Mouse (Mus musculus) C2C12 (cell line): ENCODE data around the gene Mcur1. TPM values are rescaled to one million over a fixed set of nuclear protein-coding genes. Genes with fewer than 3 reads are reported as not detected.

ENCODE experiments used
- H3K27me3 ChIP-seq: one replicate; pipeline ENCODE4 v1.6.1; 2011; ENCODE audit not compliant: control insufficient read depth, insufficient read depth, insufficient read length
- H3K36me3 ChIP-seq: one replicate; pipeline ENCODE4 v1.6.1; 2011; ENCODE audit not compliant: control insufficient read depth, insufficient read depth
- H3K4me3 ChIP-seq: one replicate; pipeline ENCODE4 v1.5.1; 2011; ENCODE audit warnings: mild to moderate bottlenecking, control low read depth; ENCODE audit not compliant: poor library complexity, insufficient read depth, severe bottlenecking
- H3K79me2 ChIP-seq: one replicate; pipeline ENCODE4 v1.6.1; 2011; ENCODE audit not compliant: control insufficient read depth, insufficient read depth
- H3K79me3 ChIP-seq: one replicate; pipeline ENCODE4 v1.6.1; 2011; ENCODE audit warnings: low read depth, control low read depth
- H3ac ChIP-seq: one replicate; pipeline ENCODE3; 2011; ENCODE audit warnings: low read depth; ENCODE audit not compliant: control insufficient read depth, insufficient read length
- CEBPB ChIP-seq: IDR thresholded peaks from one replicate; pipeline ENCODE4 v1.6.1; 2011; ENCODE audit warnings: low read depth, mild to moderate bottlenecking, control low read depth, moderate library complexity
- CTCF ChIP-seq: IDR thresholded peaks from one replicate; pipeline ENCODE4 v1.5.1; 2011; ENCODE audit not compliant: control insufficient read depth, insufficient read depth, insufficient read length
- FOSL1 ChIP-seq: IDR thresholded peaks from one replicate; pipeline ENCODE4 v1.8.0; 2011; ENCODE audit warnings: mild to moderate bottlenecking, low read length; ENCODE audit not compliant: poor library complexity, insufficient read depth, severe bottlenecking
- MAX ChIP-seq: IDR thresholded peaks from one replicate; pipeline ENCODE4 v1.6.1; 2011; ENCODE audit warnings: mild to moderate bottlenecking, control low read depth
- MYOD1 ChIP-seq: IDR thresholded peaks from one replicate; pipeline ENCODE4 v1.6.1; 2011; ENCODE audit warnings: low read depth; ENCODE audit not compliant: control insufficient read depth, insufficient read length
- MYOG ChIP-seq: IDR thresholded peaks from one replicate; pipeline ENCODE4 v1.6.1; 2011; ENCODE audit not compliant: control insufficient read depth, insufficient read length; ENCODE audit errors: extremely low read depth
- USF1 ChIP-seq: IDR thresholded peaks from one replicate; pipeline ENCODE4 v1.6.1; 2011; ENCODE audit warnings: low read depth, mild to moderate bottlenecking, control low read depth, moderate library complexity
- polyA plus RNA-seq: library from polyadenylated mRNA; unstranded; fragments of >200 nt; fragmentation: generic; extraction: Trizol; gene quantifications from one replicate; pipeline ENCODE4 v1.2.1, GENCODE M21; 2012; ENCODE audit warnings: missing spikeins

Gene Mcur1
- polyA plus RNA-seq, 1 experiment: 4.8 TPM

DNA sequence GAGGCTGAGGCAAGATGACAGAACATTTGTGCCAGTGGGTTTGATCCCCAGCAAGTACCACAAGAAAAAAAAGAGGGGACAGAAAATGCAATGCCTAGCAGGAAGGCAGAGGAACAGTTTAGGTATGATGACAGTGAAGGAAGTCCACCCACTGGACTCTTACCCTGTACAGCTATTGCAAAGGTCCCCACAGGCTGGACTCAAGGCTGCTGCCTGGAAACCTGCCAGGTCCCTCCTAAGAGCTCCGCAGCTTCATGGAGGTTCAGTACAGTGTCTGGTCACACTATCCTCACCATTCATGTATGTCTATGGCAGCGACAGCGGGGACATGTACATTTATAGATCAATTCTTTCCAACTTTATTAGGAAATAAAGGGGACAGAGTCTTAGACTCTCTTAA lies 20.6 kb downstream of the Mcur1 start:
- TF ChIP-seq CEBPB: no peak
- no peak for TF ChIP-seq MYOD1
- no peak for TF ChIP-seq MAX
- TF ChIP-seq CTCF: no peak
- no peak for TF ChIP-seq USF1
- no peak for TF ChIP-seq FOSL1
- no peak for TF ChIP-seq MYOG
- H3K79me3 ChIP-seq: no peaks in the 10 kb centered on the region
- H3ac ChIP-seq: no peak overlapping the region
- H3K27me3 ChIP-seq: no peaks in the 10 kb centered on the region
- no peaks in the 10 kb centered on the region for H3K79me2 ChIP-seq
- no peak overlapping the region for H3K4me3 ChIP-seq
- H3K36me3 ChIP-seq: peaks cover 6% of the 10 kb centered on the region

- Histone ChIP-seq H3K27me3 (no peaks in the 10 kb centered on the region), H3ac (no peak overlapping the region), H3K79me3 (no peaks in the 10 kb centered on the region), H3K36me3 (no peaks in the 10 kb centered on the region), H3K79me2 (no peaks in the 10 kb centered on the region), H3K4me3 (no peak overlapping the region)
- no peak for TF ChIP-seq USF1
- no peak for TF ChIP-seq CEBPB
- TF ChIP-seq MYOG: no peak
- no peak for TF ChIP-seq CTCF
- no peak for TF ChIP-seq MYOD1
- no peak for TF ChIP-seq MAX
- no peak for TF ChIP-seq FOSL1
These were observed 22.1 kb downstream of the Mcur1 start for GRCm38 (mm10) chr13:43537854-43538253.

DNA sequence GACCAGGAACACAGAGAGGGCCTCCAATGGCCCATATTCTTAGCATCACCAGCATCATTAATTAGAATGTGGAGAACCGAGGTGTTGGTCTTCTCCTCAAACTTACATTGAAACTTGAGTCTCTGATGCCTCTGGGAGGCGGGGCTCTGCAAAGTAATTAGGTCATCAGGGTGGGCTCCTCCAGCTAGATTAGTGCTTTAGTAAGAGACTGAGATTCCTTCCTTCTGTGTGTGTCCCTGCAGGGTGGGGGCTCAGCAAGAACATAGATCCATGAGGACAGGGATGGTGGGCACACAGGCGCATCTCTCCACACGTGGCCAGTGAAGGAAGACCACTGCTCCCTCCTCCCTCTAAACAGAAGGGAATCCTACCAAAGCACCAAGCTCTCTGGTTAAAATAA lies 26.0 kb downstream of the Mcur1 start:
- no peak overlapping the region for H3ac ChIP-seq
- TF ChIP-seq MAX: no peak
- no peak for TF ChIP-seq USF1
- no peak for TF ChIP-seq CTCF
- TF ChIP-seq CEBPB: no peak
- TF ChIP-seq MYOD1: no peak
- no peak for TF ChIP-seq FOSL1
- no peak for TF ChIP-seq MYOG
- no peaks in the 10 kb centered on the region for H3K79me3 ChIP-seq
- no peaks in the 10 kb centered on the region for H3K27me3 ChIP-seq
- H3K4me3 ChIP-seq: no peak overlapping the region
- H3K79me2 ChIP-seq: no peaks in the 10 kb centered on the region
- no peaks in the 10 kb centered on the region for H3K36me3 ChIP-seq

GRCm38 (mm10) chr13:43530832-43531693 lies 28.9 kb downstream of the Mcur1 start:
- Histone ChIP-seq H3ac (no peak overlapping the region), H3K27me3 (no peaks in the 10 kb centered on the region), H3K4me3 (no peak overlapping the region), H3K79me3 (no peaks in the 10 kb centered on the region), H3K79me2 (no peaks in the 10 kb centered on the region), H3K36me3 (no peaks in the 10 kb centered on the region)
- TF ChIP-seq MYOD1 (no peak), CEBPB (no peak)

GRCm38 (mm10) chr13:43530129-43530831 lies 29.7 kb downstream of the Mcur1 start:
- Histone ChIP-seq H3ac (no peak overlapping the region), H3K79me3 (no peaks in the 10 kb centered on the region), H3K79me2 (no peaks in the 10 kb centered on the region), H3K36me3 (no peaks in the 10 kb centered on the region), H3K27me3 (no peaks in the 10 kb centered on the region), H3K4me3 (no peak overlapping the region)
- TF ChIP-seq CTCF: no peak
- TF ChIP-seq FOSL1: no peak
- TF ChIP-seq MYOD1: no peak
- TF ChIP-seq MAX: no peak
- no peak for TF ChIP-seq MYOG
- TF ChIP-seq CEBPB: no peak
- TF ChIP-seq USF1: no peak

- H3K79me3 ChIP-seq: no peaks in the 10 kb centered on the region
- no peaks in the 10 kb centered on the region for H3K79me2 ChIP-seq
- no peak overlapping the region for H3K4me3 ChIP-seq
- no peaks in the 10 kb centered on the region for H3K27me3 ChIP-seq
- TF ChIP-seq MYOD1: no peak
- TF ChIP-seq CTCF: no peak
- TF ChIP-seq USF1: no peak
- TF ChIP-seq CEBPB: no peak
- no peak for TF ChIP-seq MYOG
- no peak for TF ChIP-seq FOSL1
- no peak for TF ChIP-seq MAX
- no peaks in the 10 kb centered on the region for H3K36me3 ChIP-seq
- H3ac ChIP-seq: no peak overlapping the region
These were observed 33.7 kb downstream of the Mcur1 start for GRCm38 (mm10) chr13:43526289-43526688.
